Mouse (Mus musculus) adrenal gland, postnatal 25 days (tissue): ENCODE results near the gene Fam189a1. TPM values are rescaled to one million over a fixed set of nuclear protein-coding genes. Genes with fewer than 3 reads are reported as not detected.

Experiments used
- DNase-seq: peaks from one replicate; pipeline ENCODE4 v3.0.0; 2021; ENCODE audit warnings: mixed read lengths
- total RNA-seq: library from RNA; stranded (reverse); gene quantifications from 2 replicates; pipeline ENCODE4 v1.2.3, GENCODE M21; 2021

The Fam189a1 gene
- total RNA-seq, 1 experiment from 2014 or later = 0.70 TPM

DNA sequence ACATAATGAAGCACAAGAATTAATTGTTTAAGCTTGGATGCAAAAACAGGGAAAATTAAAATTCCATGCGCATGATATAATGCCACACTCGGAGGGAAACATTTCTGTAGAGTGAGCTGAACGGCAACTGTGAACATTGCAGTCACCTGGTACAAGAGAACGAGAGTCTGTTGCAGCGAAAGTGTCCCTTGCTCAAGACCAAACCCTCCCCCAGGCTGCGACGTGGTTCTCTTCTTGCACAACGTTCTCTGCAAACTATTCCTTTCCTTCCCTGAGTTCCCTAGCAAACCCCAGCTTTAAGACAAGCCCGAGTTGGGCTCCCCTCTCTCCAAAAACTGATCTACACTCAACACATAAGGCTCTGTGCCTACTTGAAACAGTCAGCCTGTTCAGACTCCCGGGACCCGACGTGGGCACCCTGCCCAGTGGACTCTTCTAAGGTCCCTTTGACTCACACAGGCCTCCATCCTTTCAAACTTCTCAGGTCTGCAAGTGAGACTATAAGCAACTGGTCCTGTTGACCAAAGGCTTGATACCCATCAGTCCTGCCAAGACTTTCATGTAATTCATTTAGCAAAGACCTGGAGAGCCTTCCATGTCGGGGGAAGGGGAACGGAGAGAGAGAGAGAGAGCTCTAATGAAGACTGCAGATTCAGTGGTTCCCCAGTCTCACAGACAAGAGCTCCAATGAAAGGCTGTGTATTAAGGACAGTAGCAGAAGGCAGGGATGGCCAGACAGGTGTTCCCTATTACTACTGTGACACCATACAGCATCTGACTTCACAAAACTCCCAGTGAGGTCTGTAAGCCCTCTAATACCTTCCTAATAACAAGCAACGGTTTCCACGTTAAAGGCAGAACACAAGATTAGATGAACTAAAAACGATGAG lies 51.9 kb downstream of the Fam189a1 start:
- no peak for DNase-seq

DNA sequence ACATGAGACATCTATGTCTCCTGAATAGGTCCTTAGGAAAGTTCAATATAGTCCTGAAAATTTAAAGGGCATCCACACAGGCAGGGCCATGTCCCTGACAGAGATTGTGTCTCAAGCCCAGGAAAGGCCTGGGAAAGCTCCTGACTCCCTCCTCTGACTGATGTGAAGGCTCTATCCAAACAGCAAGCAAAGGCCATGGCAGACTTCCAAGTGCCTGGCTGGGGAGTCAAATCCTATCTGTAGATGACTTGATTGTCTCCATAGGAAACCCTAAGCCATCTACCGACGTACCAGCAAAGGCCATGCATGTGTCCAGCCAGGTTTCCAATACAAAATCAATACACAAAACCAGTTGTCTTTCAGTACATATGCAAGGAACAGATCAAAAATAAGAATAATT lies 54.7 kb downstream of the Fam189a1 start:
- DNase-seq = peak; percentile 9

DNA sequence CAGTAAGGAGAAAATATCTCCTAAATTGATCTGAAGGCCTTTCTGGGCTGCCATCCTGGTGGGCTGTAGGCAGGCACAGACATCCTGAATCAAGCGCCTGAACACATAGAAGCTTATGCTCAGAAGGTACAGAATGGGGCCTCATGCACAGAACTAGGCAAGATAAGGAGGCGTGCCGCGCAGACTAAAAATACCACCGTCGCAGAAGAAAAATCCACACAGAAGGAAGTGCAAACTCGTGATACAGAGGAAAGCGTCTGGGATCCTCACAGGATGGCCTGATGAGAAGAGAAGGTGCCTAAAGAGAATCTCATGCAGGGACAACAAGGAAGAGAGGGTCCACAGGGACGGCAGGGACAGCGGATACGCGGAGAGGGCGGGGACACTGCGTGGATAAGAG lies 58.7 kb downstream of the Fam189a1 start:
- DNase-seq = no peak

DNA sequence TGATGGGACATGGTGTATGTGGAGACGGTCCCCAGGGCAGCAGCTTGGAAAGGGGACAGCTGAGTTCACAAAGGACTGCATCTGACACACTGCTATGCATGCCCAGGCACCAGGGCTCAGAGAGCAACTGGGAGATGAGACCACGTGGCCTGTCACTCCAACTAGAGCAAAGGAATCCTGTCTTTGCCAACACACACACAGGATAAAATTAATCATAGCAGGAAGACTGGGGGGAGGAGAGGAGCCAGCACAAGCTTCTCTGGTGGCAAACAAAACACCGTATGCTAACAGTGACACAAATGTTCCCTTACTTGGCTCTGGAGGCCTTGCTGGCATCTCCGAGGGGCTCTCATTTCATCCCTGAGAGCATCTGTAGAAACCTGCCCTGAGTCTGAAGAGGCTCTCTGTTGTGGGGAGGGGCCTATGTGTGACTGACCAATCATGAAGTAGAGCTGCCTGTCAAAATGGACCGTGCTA lies 60.7 kb downstream of the Fam189a1 start:
- DNase-seq = no peak

DNA sequence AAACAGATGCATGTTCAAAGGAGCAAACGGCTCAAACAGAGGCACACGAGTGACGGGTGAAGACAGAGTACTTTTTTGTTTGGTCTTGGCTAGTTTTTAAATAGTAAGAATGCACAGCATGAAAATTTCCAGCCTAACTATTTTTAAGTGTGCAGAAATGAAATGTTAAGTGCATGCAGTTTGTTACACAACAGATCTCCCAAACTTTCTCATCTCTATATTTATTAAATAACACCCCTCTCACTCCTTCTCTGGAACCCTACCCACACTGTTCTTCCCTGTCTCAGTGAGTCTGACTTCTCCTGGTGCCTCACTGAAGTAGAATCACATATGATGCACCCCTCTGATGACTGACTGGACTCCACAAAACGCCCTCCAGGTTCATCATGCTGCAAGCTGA lies 63.1 kb downstream of the Fam189a1 start:
- DNase-seq = no peak

DNA sequence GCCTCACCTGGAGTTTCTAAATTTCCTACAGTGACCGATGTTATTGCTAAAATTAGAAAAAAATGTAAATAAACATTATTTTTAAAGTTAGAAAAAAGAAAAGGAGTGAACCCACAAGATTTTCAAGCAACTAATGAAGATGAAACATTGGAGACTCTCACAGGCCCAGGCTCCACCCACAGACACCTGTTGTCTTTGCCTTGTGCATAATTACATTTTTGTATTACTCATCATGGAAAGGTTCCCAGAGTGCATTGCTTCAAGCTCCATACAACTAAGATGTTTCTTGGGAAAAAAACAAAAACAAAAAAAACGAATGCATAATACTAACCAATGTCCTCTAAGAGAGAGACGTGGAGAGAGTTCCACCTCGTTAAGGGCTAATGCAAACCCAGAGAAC lies 64.9 kb downstream of the Fam189a1 start:
- no peak for DNase-seq

DNA sequence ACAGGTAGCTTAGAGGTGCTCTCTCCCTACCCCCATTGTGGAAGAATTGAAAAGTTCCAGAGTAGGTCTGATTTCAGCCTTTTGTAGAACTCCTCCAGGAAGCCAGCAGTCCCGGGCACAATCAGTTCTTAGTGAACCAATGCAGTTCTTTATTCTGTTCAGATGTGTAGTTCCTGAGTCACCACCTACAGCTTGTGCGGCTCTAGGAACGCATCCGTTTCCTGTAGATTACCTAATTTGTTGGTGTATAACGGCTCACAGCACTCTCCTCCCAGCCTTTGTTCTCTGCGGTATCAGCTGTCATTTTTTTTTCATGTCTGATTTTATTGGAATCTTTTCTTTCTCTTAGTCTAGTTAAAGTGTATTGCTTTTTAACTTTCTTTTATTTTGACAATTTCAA lies 70.4 kb downstream of the Fam189a1 start:
- no peak for DNase-seq

DNA sequence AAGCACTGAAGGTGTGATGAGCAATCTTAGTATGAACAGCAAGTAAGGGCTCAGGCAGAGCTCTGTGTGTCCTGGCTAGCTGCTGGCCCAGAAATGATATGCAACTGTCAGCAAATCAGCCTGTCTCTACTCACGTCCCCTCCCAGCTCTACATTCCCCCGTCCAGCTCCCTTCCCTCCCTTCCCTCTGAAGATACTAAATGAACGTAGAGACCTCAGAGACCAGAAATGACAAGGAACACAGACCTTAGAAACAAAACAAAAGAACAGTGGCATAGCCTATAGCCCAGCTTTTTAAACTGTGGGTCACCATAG lies 73.6 kb downstream of the Fam189a1 start:
- no peak for DNase-seq

DNA sequence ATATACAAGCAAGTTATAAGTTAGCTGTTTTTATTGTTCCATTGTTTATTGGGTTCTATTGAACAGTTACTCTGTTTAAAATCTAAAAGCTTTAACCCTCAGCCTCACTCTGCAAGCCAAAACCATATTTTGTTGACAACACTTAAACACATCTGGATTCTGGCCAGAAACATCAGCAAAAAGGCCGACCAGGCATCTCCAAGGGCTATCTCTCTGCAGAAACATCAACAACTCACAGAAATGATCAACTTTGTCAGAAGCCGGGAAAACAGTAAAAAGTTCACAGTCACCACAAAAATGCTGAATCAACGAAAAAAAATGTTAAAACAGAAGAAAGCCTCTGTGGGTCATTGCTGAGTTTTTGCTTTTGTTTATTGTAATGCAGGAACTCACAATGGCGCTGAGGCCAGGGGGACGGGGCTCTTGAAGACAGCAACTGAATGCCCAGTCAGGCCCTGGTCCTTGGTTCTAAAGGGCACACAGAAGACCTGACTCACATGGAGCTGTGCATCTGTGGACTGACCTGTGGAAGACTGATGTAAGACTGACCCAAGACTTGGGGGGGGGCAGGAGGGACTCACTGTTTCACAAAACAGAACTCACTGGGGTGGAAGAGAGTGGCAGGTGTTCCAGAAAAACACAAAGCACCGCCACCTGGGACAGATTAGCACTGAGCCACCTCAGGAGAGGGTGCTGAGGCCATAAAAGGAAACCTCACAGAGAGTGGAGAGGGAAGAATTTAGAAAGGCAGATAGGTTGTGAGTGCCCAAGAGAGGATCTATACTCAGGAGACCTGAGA lies 74.2 kb downstream of the Fam189a1 start:
- no peak for DNase-seq

DNA sequence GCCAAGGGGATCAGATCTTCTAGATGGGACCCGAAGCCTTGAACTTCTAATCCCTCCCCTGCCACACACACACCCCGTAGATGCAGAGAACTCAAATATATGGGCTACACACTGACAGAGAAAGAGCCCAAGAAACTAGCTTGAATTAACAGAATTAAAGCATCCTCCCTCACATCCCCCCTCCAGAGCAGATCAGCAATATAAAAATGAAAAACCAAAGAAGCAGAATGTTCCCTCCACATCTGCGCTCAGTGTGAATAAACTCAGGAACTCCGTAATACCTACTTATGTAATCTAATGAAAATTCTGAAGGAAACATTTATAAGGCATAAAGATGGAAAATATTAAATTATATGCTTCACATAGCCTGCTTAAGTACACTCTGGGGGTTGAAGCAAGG lies 80.2 kb downstream of the Fam189a1 start:
- DNase-seq = no peak

DNA sequence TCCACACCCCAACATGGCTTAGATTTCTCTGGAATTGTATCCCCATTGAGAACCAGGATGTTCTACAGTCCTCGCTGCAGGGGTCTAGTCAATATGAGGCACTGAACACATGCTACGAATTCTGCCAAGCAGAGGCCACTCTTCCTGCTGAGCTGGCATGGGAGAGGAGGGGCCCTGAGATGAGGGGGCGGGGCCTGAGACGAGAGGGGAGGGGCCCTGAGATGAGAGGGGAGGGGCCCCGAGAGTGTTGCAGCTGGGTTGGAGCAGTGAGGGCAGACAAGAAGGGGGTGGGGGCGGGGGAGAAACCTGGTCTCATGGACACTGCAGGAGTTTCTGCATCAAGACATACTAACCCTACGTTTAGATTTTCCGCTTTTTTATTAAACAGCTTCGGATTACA lies 82.2 kb downstream of the Fam189a1 start:
- no peak for DNase-seq

DNA sequence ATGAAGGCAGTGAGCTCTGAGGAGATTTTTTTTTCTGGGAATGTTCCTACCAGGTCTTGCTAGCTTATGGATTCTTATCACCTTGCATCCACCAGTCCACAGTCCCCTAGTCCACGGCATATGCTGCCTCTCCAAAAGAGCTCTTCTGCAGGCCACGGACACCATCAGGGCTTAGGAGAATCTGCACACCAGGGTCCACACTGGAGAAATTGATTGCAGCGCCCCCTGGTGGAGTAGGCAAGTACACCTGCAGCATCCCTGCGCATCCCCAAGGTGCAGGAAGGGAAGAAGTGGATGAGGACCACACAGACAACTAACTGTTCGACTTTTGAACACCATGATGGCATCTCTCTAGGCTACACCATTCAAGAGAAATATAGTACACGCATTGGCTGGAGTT lies 82.8 kb downstream of the Fam189a1 start:
- DNase-seq = peak; percentile 82

DNA sequence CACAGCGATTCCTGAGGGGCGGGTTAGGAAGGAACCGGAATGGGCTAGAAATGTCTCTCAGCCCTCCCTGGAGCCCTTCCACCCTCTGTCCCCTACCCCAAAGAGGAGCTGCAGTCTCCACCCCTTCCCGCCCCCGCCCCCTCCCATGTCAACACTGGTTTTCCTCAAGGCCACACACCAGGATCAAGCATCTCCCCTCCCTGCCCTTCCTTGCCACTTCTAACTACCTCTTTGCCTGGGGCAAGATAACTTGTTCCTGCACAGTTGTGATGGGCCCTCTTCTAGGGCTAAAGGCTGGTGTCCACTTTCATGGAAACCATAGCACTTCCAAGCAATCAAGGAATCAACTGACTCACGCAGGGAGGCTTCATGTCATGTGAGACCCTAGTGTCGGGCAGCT lies 90.2 kb downstream of the Fam189a1 start:
- no peak for DNase-seq

DNA sequence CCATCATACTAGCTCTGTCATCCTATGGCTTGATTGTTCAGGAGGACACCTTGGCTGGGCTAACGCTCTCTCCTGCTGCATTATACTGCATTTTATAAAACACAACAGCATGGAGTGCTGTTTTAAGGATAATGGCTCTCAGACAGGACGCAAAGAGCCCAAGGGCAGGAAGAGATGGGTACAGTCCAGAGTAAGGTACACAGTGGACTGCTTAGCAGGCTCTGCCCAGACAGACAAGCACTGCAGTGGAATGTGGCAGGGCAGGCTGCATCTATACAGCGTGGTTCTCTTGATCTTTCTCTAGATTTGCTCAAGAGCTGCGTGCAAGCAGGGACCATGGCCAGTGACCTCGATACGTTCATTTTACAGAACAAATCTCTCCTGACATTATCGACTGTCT lies 90.9 kb downstream of the Fam189a1 start:
- no peak for DNase-seq

DNA sequence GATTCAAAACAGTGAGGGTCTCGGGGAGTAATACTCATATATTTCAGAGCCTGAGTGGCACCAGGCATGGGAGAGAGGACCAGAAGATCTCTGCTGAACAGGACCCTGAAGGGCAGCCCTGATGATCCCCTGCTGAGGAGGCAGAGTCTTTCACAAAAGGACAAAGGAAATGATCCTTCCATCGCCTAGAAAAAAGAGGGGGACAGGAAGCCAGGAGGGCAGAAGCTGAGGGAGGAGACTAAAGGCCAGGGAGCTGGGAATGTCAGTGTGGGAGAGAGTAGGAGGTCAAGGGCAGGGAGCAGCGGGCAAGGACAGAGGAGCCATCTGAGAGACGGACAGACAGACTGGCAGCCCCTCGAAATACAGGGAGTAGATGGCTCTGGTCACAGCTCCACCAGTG lies 91.7 kb downstream of the Fam189a1 start:
- DNase-seq = no peak

DNA sequence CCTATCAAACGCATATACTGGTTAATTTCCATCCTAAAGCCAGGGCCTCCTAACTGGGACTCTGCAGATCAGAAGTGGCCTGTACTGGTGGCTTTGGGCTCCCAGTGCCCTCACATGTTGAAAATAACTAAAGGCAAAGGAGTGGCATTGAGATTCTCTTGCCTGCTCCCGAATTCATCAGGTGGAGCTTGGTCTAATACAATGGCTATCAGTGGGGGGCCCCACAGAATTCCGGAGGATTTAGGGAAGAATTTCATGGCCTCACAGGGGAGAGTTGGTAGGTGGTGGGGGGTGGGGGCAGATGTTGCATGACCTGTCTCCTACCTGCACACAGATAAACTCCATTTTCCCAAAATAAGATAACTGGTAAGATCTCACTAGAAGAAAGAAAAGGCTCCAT lies 92.3 kb downstream of the Fam189a1 start:
- no peak for DNase-seq

DNA sequence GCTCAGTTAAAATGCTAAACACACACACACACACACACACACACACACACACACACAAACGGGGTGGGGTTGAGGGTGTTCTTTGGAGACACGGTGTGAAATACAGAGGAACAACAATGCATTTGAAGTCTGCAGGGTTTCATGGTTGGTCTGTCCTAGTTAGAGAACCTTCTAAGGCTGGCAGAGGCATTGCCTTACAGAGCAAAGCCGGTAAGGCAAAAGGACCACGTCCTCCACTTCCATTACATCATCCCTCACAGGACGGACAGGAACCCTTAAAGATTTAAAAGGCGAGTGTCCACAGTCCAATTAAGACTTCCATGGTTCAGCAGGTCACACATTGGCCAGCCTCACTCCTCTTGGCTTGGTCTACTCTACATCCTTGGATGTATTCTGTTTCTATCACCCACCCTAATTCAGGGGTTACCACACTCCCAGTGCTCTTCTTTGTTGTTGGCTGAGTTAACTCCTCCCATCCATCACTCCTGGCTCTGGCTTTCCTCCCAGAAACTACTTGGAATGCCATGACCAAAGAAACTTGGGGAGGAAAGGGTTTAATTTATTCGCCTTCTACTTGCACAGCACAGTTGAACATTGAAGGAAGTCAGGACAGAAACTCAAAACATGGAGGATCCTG lies 96.1 kb downstream of the Fam189a1 start:
- DNase-seq = no peak

DNA sequence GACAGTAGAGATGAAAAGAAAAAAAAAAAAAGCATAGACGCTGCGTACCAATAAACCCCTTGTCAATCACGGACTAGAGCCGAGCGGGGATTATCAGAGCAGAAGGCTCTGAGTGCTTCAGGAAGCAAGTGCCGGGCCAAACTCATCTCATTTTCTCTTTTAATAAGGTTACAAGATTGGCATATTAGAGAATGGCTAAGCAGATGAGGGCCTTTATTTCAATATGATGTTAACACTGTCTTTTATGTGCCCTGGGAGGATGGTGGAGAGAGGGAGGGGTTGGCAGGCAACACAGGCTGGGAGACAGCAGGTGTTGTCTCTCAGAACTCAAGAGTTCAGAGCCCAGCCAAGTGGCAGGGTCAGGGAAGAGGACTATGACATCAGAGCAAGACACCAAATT lies 99.5 kb downstream of the Fam189a1 start:
- DNase-seq = no peak

DNA sequence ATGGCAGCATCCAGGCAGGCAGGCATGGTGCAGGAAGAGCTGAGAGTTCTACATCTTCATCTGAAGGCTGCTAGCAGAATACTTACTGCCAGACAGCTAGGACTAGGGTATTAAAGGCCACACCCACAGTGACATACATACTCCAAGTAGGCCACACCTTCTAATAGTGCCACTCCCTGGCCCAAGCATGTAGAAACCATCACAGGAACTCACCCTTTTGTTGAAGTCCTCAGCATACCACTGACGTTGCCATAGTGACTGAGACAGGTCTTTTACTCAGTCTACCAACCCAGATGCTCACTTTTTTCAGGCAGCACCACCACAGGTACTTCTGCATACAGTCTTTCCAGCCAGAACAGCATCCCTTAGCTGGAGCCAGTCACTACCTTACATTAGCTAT lies 104.4 kb downstream of the Fam189a1 start:
- no peak for DNase-seq

DNA sequence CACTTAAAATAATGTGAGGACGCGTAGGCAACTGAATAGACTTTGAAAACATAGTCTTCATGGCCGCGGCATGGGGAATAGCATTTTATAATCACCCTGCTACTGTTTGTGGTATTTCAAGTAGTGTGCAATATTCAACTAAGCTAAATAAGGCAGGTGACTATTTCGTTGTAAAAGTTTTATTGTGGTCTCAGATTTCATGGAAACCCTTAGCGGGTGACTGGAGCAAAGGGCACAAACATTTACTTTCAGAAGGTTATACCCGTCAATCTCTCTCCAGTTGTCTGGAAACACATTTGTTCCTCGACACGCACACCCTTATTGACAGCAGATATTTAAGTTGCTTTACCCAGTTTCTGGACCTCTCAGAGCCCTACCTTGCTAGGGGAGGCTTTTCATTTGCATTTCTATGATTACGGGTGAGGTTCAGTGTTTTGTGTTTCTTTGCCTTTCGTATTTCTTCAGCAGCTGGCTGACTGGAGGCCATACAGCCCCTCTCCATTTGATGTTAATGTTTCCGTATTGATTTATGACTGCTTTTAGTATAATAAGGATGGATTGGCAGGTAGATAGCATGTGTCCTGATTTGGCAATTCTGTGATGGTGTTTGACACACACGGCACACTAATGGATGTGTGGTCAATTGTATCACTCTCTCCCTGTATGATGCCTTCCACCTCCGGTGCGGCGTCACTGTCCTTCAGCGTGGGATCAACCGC lies 107.0 kb downstream of the Fam189a1 start:
- DNase-seq = no peak

DNA sequence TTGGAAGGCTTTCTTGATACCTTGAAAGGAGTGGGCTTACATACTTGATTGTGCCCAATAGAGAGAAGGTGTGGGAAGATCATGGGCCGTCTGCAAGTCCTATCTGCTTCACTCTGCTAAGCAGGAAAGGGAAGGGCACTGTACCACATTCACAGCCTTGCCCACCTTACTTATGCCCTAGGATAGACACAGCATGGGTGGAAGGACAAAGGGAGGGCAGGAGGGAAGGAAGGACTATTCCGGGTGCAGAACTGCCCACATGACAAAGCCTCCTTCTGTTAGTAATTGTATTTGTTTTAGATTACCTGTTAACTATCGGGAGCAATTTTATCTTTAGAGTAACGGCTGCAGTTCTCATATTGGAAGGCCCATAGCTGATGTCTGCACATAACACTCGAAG lies 108.7 kb downstream of the Fam189a1 start:
- DNase-seq = no peak

DNA sequence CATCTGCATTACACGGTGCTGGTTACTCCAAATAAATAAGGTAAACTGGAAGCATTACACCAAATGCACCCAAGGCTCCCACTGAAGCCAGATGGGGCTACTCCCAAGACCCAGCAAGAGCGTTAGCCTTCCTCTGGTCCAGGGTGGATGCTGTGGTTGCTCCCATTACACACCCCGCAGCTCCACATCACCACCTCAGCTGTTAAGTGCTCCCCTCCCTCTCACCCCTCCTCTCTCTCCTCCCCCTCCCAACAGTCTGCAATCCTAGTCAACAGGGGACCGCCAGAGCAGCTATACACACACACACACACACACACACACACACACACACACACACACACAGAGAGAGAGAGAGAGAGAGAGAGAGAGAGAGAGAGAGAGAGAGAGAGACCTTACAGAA lies 109.7 kb downstream of the Fam189a1 start:
- DNase-seq = no peak

DNA sequence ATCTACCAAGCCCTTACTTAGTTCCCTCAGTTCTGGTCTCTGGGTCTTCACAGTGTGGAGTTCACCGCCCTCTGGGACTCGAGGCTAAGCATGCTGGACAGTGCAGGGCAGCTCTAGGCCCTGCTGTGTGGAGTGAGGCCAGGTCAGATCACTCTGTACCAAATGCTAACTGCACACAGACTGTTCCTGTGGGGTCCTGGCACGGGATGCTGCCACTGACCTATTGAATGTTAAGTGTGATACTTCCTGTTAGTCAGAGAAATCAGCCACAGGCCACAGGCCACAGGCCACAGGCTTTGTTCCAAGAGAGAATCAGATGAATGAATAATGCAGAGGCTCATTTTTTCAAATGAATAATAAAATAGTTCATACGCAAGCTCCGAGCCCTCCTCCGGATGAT lies 112.1 kb downstream of the Fam189a1 start:
- no peak for DNase-seq
